Mouse (Mus musculus): ENCODE results near the gene Zfp667. TPM values are rescaled to one million over a fixed set of nuclear protein-coding genes. Genes with fewer than 3 reads are reported as not detected.
"Not testable (repeated sequence)": the region's sequence is repeated elsewhere in the genome, so short reads cannot be mapped to it uniquely, and the experiment has no call there.

Gene Zfp667
- polyA plus RNA-seq, 1 experiment from 2014 or later, result 4.8 TPM

GRCm38 (mm10) chr7:6257386-6257785 is 29.0 kb upstream of the Zfp667 start:
- Histone ChIP-seq H3K9ac (ENCODE audit: low read depth, low read length) (no peak overlapping the region), H3K4me1 (replicated peaks; ENCODE audit: insufficient read depth, low read length) (no peaks in the 10 kb centered on the region), H3K4me2 (ENCODE audit: low read length) (no peak overlapping the region), H3K36me3 (ENCODE audit: insufficient read depth, low read length) (no peaks in the 10 kb centered on the region), H3K9me3 (replicated peaks; ENCODE audit: low read length) (no peaks in the 10 kb centered on the region), H3K27me3 (ENCODE audit: insufficient read depth, low read length) (no peaks in the 10 kb centered on the region), H3K4me3 (replicated peaks; ENCODE audit: low read depth, low read length) (no peak overlapping the region), H3K27ac (no peak overlapping the region)
- ATAC-seq (replicated peaks; ENCODE audit: low FRiP score, low read depth) (no peak), DNase-seq (ENCODE audit: low spot score) (no peak)
- TF ChIP-seq CTCF (IDR thresholded peaks at IDR 0.05; ENCODE audit: low read depth), result no peak
- WGBS, result 82% methylated on average over 4 of the region's 4 CpGs

GRCm38 (mm10) chr7:6258232-6259220 is 27.9 kb upstream of the Zfp667 start:
- H3K27me3 ChIP-seq (ENCODE audit: insufficient read depth, low read length), result no peaks in the 10 kb centered on the region
- WGBS, result 37% methylated on average over 16 of the region's 16 CpGs
- no peak for TF ChIP-seq CTCF (IDR thresholded peaks at IDR 0.05; ENCODE audit: low read depth)
- H3K4me2 ChIP-seq (ENCODE audit: low read length), result no peak overlapping the region
- no peak overlapping the region for H3K9ac ChIP-seq (ENCODE audit: low read depth, low read length)
- DNase-seq (ENCODE audit: low spot score), result no peak
- H3K27ac ChIP-seq, result no peak overlapping the region
- H3K9me3 ChIP-seq (replicated peaks; ENCODE audit: low read length), result no peaks in the 10 kb centered on the region
- ATAC-seq (replicated peaks; ENCODE audit: low FRiP score, low read depth), result no peak
- no peaks in the 10 kb centered on the region for H3K36me3 ChIP-seq (ENCODE audit: insufficient read depth, low read length)
- no peaks in the 10 kb centered on the region for H3K4me1 ChIP-seq (replicated peaks; ENCODE audit: insufficient read depth, low read length)
- H3K4me3 ChIP-seq (replicated peaks; ENCODE audit: low read depth, low read length), result no peak overlapping the region

GRCm38 (mm10) chr7:6260004-6260403 is 26.4 kb upstream of the Zfp667 start:
- not testable (repeated sequence) for H3K9me3 ChIP-seq (replicated peaks; ENCODE audit: low read length); H3K4me3 ChIP-seq (replicated peaks; ENCODE audit: low read depth, low read length); DNase-seq (ENCODE audit: low spot score); H3K36me3 ChIP-seq (ENCODE audit: insufficient read depth, low read length); H3K27ac ChIP-seq; H3K4me2 ChIP-seq (ENCODE audit: low read length); H3K4me1 ChIP-seq (replicated peaks; ENCODE audit: insufficient read depth, low read length); H3K9ac ChIP-seq (ENCODE audit: low read depth, low read length); H3K27me3 ChIP-seq (ENCODE audit: insufficient read depth, low read length); ATAC-seq (replicated peaks; ENCODE audit: low FRiP score, low read depth)
- 52% methylated on average over 2 of the region's 2 CpGs for WGBS

GRCm38 (mm10) chr7:6262120-6262519 is 24.3 kb upstream of the Zfp667 start:
- Histone ChIP-seq H3K4me2 (ENCODE audit: low read length) (no peak overlapping the region), H3K4me1 (replicated peaks; ENCODE audit: insufficient read depth, low read length) (no peaks in the 10 kb centered on the region), H3K9ac (ENCODE audit: low read depth, low read length) (no peak overlapping the region), H3K9me3 (replicated peaks; ENCODE audit: low read length) (no peaks in the 10 kb centered on the region), H3K27ac (no peak overlapping the region), H3K27me3 (ENCODE audit: insufficient read depth, low read length) (no peaks in the 10 kb centered on the region), H3K4me3 (replicated peaks; ENCODE audit: low read depth, low read length) (no peak overlapping the region), H3K36me3 (ENCODE audit: insufficient read depth, low read length) (no peaks in the 10 kb centered on the region)
- no peak for TF ChIP-seq CTCF (IDR thresholded peaks at IDR 0.05; ENCODE audit: low read depth)
- ATAC-seq (replicated peaks; ENCODE audit: low FRiP score, low read depth) (no peak), DNase-seq (ENCODE audit: low spot score) (no peak)
- WGBS, result 85% methylated on average over 3 of the region's 3 CpGs

GRCm38 (mm10) chr7:6262984-6263383 is 23.4 kb upstream of the Zfp667 start:
- H3K27me3 ChIP-seq (ENCODE audit: insufficient read depth, low read length), result no peaks in the 10 kb centered on the region
- H3K4me1 ChIP-seq (replicated peaks; ENCODE audit: insufficient read depth, low read length), result no peaks in the 10 kb centered on the region
- H3K9me3 ChIP-seq (replicated peaks; ENCODE audit: low read length), result no peaks in the 10 kb centered on the region
- no peak for DNase-seq (ENCODE audit: low spot score)
- no peak overlapping the region for H3K27ac ChIP-seq
- no peaks in the 10 kb centered on the region for H3K36me3 ChIP-seq (ENCODE audit: insufficient read depth, low read length)
- H3K4me2 ChIP-seq (ENCODE audit: low read length), result no peak overlapping the region
- TF ChIP-seq CTCF (IDR thresholded peaks at IDR 0.05; ENCODE audit: low read depth), result no peak
- no peak for ATAC-seq (replicated peaks; ENCODE audit: low FRiP score, low read depth)
- H3K4me3 ChIP-seq (replicated peaks; ENCODE audit: low read depth, low read length), result no peak overlapping the region
- 75% methylated on average over 4 of the region's 4 CpGs for WGBS
- H3K9ac ChIP-seq (ENCODE audit: low read depth, low read length), result no peak overlapping the region

- Histone ChIP-seq H3K27me3 (ENCODE audit: insufficient read depth, low read length) (no peaks in the 10 kb centered on the region), H3K4me3 (replicated peaks; ENCODE audit: low read depth, low read length) (no peak overlapping the region), H3K4me2 (ENCODE audit: low read length) (no peak overlapping the region), H3K4me1 (replicated peaks; ENCODE audit: insufficient read depth, low read length) (no peaks in the 10 kb centered on the region), H3K27ac (no peak overlapping the region), H3K36me3 (ENCODE audit: insufficient read depth, low read length) (no peaks in the 10 kb centered on the region), H3K9me3 (replicated peaks; ENCODE audit: low read length) (no peaks in the 10 kb centered on the region), H3K9ac (ENCODE audit: low read depth, low read length) (no peak overlapping the region)
- DNase-seq (ENCODE audit: low spot score) (peak; percentile 21), ATAC-seq (replicated peaks; ENCODE audit: low FRiP score, low read depth) (no peak)
- WGBS, result 73% methylated on average over 8 of the region's 8 CpGs
- TF ChIP-seq CTCF (IDR thresholded peaks at IDR 0.05; ENCODE audit: low read depth), result peak; percentile 61
These were observed 20.7 kb upstream of the Zfp667 start for GRCm38 (mm10) chr7:6265695-6266094.
